Mouse (Mus musculus) mouse embryonic stem cell (cell line): ENCODE results near the gene Hprt.

Source experiments
- in situ Hi-C, 2 experiments: fragments of 300-500 bp; cut with MboI; formaldehyde crosslinking; loops; 1 replicate in 1 of 2; 3 replicates in 1 of 2; pipeline ENCODE4 v1.14.3; 2019 to 2020; ENCODE audit warnings: low sequenced_read_pairs in 2 of 2, low pct_unique_long_range_greater_than_20kb in 1 of 2, mixed read lengths in 1 of 2; ENCODE audit not compliant: unreplicated experiment in 1 of 2

The Hprt gene

DNA sequence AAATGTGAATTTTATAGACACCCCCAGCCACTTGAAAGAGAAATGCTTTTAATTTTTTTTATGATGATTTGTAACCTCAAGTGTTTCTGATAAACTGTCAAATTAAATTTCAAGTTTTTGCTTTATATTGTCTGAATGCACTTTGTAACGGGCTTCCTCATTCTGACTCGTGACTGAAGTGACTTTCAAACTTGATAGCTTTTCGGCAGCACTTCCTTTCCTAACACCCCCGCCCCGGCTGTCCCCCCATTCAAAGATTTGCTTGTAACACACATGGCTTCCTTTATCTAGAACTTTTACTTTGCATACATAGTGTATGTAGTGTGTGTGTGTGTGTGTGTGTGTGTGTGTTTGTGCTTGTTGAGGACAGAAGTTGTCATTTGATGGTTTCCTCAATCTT, 41.6 kb downstream of the Hprt start:
- in situ Hi-C loops: loop anchor here in 1 of 2 experiments (25.0 kb wide), 1 partner anchor 208 kb away; the partner anchor contains the start of gene Plac1

DNA sequence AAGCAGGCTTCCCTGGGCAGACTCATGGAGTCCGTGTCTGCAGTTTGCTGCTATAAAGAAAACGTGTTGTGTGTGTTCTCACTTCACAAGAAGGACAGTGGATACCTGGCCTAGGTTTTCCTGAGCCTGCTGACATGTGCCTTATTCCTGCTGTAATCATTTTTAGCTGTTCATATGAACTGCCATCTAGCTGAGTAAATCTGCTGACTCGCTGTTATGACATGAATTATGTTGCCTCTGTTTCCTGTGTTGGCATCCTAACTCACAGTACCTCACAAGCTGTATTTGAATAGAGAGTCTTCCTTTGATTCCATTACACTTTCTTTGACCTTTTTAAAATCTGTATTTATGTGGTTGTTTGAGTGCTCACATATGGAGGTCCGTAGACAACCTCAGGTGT, 50.3 kb downstream of the Hprt start:
- in situ Hi-C loops: loop anchor here in 1 of 2 experiments (25.0 kb wide), 1 partner anchor 199 kb away; the partner anchor contains the start of gene Plac1

DNA sequence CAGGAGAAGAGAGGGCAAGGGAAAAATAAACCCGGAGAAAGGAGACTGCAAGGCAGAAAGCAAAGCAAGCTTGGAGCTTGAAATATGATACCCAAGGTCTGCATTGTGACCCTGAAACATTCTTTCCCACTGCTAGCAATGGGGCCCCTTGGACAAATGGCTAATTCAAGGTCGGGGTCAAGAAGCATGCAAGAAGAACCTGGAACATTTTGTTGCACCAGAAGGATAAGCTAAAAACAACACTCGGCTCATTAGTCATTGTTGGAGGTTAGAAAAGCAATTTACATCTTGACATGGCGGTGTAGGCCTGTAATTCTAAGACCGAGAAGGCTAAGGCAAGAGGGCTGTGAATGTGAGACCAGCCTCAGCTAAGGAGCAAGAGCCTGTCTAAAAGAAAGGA, 51.7 kb downstream of the Hprt start:
- in situ Hi-C loops: loop anchor here in 1 of 2 experiments (25.0 kb wide), 1 partner anchor 198 kb away; the partner anchor contains the start of gene Plac1

DNA sequence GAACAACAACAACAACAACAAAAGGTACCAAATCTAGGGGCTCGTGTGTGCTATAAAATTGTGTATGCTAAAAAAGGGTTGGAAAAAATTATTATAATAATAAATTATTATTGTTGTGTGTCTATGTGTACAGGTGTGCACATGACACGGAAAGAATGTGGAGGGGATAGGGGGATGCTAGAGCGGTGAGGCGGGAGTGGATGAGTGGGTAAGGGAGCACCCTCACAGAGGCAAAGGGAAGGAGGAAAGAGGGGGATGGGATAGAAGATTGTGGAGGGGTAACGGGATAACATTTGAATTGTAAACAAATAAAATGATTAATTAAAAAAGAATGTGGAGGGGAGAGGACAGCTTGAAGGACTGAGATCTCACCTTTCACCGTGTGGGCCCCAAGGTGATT, 52.2 kb downstream of the Hprt start:
- in situ Hi-C loops: loop anchor here in 1 of 2 experiments (25.0 kb wide), 1 partner anchor 197 kb away; the partner anchor contains the start of gene Plac1

DNA sequence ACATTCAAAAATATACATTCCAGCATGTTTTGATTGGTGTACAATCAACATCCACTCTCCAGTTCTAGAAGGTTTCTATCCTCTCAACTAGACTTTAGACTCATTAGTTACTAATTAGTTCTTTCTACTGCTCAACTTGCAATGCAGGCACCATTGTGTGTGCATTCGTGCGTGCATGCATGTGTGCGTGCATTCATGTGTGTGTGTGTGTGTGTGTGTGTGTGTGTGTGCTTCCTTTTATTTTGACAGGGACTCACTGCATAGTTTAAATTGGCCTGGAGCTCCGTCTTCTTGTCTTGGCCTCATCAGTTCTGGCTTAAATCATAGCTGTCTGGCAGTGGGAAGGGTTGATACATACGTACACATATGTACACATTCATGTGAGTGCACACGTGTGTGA, 53.1 kb downstream of the Hprt start:
- in situ Hi-C loops: loop anchor here in 1 of 2 experiments (25.0 kb wide), 1 partner anchor 196 kb away; the partner anchor contains the start of gene Plac1

DNA sequence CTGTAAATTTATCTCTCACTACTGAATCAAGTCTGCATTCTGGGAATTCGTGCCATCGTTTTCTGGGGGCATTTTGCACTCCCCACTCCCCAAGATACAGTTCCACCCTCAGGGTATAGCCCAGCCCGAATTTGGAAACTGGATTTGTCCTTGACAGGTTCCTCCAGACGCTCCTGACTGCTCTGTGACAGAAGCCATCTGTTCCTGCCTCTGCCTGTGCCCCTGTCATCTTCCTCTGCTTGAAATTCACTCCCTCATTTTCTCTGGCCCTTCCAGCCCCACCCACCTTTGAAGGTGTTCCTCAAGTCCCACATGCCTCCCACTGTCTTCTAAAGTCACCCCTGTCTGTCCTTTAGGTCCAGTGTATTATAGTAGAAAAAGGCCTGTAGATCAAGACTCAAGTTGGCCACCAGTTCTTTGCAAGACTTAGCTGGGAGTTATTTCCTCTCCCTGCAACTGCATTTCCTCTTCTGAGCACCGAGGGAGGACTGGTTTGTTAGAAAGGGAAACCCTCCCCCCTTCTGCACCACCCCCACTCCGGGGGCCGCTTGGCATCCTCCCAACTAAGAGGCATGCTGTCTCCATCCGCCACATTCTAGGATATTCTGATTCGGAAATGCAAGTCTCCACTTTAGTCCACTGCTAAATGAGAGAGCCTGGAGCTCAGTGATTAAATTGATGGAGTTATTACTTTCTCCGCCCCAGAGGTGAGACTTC, 57.4 kb downstream of the Hprt start:
- in situ Hi-C loops: loop anchor here in 1 of 2 experiments (25.0 kb wide), 1 partner anchor 192 kb away; the partner anchor contains the start of gene Plac1

DNA sequence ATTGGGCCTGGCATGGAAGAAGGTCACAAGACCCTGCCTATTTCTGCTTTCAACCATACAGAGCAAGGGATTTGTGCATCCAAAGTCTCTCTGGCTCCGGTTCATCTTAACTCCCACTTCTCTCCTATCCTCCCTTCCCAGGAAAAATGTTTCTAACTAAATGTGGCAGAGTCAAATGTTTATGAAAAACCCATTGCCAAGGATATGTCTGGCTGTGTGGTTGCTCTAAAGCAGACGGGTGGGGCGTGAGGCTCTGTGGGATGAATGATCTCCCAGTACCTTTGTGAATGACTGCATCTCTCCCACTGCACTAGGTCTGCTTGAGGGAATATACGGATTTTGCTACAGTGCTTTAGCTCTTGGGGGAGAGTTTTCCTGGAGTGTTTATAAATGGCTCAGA, 58.1 kb downstream of the Hprt start:
- in situ Hi-C loops: loop anchor here in 1 of 2 experiments (25.0 kb wide), 1 partner anchor 191 kb away; the partner anchor contains the start of gene Plac1

DNA sequence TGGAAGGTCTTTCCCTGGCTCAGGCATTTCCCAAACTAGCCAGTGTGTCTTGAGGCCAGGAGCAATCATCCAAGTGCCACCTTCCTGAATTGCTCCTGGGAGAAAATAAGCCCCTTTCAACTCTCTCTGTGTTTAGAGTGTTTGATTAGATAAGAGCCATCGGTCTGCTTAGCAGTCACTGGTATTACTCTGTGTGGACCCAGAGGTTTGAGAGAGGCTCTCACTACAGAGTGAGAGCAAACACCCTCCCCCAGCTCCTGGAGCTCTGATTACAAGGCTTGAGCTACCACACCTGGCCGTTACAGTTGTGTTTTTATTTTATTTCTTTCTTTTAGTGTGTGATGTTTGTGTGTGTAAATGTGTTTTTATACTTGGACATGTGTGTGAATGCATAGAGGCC, 59.0 kb downstream of the Hprt start:
- in situ Hi-C loops: loop anchor here in 1 of 2 experiments (25.0 kb wide), 1 partner anchor 190 kb away; the partner anchor contains the start of gene Plac1

DNA sequence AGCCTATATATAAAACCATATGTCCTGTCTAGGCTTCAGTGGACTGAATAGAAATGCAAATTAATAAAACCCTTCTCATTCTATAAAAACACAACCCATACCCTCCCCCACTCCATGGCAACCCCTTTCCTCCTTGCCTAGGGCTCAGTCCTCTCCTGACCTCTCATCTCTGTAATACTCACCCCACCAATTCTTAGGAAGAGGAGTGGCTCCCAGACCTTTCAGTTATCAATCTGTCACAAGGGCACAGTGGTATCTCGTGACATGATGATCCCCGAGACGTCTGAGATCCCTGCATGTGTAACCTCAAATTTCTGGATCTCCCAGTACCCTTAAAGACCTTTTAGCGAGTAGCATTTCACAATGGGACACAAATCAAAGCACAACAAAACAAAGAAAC, 61.3 kb downstream of the Hprt start:
- in situ Hi-C loops: loop anchor here in 1 of 2 experiments (25.0 kb wide), 1 partner anchor 188 kb away; the partner anchor contains the start of gene Plac1

DNA sequence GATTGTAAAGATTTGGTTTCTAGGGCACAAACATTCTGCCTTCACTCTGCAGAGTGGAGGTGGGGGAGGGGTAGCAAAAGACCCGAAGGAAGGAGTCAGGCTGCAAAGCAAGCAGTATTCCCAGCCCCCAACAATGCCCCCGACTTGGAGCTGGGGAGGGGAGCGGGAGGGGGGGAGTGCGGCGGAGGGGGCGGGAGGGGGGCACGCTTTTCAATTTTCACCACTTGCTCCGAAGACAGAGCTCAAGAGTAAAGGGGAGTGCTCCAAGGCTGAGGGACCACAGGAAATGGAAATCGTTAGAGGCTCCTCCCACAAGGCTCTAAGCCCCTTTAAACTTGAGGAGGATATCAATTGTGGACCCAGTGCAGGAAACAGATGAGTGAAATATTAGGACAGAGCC, 62.4 kb downstream of the Hprt start:
- in situ Hi-C loops: no loop called here

DNA sequence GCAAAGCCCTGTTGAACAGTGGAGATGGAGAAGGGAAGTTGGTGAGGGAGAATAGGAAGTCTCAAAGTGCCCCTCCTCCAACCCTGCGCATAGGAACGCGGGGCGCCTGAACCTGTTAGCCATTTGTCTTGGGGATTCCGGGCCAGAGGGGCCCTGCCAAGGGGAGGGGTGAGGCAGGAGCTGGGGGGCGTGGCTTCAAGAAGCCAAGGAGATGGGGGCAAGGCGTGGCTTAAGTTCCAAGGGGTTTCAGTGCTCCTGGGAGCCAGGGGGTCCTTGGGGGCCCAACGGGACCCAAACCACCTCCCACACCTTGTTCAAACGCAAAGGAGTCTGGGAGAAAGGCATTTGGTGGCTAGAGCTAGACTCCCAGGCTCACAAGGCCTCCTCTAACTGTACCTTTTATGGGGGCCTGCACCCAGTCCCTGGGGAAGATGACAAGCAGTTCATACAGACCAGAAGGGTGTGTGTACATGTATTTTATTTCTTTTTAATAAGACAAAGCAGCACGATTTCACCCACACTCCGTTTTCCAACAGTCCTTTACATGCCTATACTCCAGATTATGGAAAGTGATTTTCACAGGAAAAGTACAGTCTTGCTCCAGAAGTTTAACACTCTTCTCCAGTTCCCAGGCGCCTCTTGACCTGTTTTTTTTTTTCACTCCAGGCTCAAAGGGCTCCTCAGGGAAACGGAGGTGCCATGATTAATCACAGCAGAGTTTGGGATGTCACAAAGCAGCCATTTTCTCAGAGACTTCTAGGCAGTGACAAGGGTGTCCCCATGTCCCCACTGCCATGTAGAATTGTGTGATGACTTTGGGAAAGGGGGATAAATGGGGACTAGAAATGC, 64.9 kb downstream of the Hprt start:
- in situ Hi-C loops: no loop called here

DNA sequence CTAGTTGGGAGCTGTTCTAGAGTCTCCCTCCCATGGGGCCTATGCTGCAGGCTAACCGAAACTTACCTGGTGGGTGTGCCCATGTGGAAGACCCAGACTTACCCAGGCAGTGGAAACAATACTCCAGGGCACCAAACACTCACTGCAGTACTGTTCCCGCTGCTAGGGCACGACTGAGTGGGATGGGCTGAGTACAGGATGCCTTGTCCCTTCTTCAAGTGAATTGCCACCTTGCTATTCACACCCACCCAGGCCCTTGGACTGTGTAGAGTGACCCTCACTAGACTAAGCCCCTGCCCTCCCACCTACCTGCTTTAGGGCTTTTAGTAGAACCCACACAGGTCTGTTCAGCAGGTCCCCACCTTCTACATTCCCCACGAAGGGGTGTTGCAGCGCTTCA, 65.9 kb downstream of the Hprt start:
- in situ Hi-C loops: no loop called here

DNA sequence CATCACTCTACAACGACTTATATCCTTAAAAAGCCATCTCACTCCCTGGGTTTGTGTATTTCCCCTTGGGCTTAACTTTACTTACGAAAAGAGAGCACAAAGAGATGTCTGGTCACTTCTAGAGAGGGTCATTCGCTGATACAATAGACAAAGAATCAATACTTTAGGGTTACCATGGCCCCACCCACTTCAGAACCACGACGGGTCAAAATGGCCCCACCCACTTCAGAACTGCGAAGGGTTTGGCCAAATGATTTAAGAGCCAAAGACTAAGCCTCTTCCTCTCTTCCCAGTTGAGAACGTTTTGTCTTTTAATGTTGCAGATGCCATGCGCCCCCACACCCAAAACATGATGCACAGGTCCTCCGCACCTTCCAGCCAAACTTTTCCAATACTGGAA, 67.8 kb downstream of the Hprt start:
- in situ Hi-C loops: no loop called here

DNA sequence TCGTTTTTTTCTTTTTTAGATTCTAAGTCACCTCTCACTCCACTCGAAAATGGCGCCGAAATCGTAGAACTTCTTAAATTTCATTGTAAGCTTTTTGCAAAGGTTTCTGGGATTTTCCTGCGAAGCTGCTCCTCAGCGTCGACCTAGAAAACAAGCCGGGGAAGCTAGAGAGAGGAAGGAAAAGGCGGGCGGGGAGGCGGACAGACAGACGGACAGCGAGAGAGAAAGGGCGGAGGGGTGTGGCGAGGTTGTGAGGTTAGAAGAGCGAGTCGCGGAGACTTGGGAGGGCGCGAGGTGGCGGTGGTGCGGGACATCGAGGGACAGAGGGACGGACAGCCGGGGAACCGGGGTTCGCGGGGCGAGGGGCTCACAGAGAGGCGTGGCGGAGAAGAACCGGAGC, 68.7 kb downstream of the Hprt start:
- in situ Hi-C loops: no loop called here

DNA sequence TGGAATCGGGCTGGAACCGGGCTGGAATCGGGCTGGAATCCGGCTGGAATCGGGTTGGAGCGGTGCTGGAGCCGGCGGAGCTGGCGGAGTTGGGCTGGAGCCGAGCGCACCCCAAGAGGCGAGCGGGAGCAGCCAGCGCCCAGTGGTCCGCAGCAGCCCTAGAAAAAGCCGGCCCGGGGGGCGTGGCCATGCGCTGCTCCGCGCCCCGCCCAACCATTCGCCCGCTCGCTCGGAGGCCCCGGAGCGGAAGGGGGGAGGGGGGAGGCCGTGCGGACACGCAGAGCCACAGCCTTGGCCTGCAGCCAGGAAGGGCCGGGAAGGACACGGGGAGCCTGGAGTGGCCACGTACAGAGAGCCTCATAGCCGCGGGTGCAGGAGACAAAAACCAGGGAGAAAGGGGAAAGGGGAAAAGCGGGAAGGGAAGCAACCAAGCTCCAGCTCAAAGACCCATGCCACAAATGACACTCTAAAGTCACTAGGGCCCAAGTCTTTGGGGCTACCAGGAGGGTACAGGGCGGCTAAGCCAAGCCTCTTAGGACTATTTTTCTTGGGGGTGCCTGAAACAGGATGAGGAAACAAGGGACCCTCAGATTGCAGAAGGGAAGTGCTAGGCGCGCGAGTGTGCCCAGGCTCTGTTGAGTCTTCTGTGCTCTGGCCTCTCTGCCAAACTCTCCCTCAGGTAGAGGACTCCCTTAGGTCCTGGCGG, 69.3 kb downstream of the Hprt start:
- in situ Hi-C loops: no loop called here

DNA sequence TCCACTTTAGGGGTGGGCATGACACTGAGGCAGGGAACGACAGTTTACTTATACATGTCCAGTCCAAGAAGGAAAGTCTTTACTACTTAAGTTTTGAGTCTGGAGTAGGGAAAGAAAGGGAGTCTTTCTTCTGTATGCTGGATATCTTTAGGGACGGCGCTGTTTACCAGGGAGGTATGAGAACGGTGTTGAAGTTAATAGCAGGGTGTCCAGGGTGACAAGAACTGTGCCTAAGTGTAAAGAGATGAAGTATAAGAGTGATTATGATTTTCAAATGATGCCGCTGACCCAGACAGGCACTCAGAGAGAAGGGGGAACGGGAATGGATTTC, 69.8 kb downstream of the Hprt start:
- in situ Hi-C loops: no loop called here

DNA sequence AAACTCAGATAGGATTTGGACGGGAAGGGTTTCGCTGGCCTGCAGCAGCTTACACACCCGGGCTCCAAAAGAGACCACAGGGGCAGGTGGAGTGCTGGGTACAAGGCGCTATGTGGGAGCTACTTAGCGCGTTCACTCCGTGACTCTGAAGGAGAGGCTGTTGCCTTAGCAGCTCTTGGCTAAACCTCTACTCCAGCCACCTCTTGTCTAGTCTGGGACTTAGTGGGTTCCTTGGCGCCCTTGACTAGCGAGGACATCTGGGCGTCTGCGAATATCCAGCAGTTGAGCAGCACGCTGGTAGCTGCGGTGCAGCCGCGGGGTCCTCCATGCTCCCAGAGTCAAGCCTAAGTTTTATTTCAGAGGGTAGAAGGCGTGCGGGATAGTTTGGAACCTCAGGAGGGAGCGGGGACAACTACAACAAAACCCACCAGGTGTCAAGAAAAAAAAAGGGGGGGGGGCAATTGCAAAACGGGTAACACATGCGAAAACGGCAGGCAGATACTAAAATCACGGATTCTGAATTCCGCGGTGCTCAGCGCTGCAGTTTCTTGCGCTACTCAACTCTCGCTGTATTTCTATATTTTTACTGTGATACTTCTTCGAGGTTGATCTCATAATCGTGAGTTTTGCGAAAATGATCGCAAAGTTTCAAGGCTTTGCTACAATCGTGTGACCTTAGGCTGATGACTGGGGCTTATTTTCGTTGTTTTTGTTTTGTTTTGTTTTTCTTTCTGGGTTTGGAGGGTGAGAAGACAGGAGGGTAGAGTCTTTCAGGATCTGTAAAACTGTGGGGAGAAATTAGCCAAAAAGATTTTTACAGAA, 70.7 kb downstream of the Hprt start:
- in situ Hi-C loops: no loop called here

DNA sequence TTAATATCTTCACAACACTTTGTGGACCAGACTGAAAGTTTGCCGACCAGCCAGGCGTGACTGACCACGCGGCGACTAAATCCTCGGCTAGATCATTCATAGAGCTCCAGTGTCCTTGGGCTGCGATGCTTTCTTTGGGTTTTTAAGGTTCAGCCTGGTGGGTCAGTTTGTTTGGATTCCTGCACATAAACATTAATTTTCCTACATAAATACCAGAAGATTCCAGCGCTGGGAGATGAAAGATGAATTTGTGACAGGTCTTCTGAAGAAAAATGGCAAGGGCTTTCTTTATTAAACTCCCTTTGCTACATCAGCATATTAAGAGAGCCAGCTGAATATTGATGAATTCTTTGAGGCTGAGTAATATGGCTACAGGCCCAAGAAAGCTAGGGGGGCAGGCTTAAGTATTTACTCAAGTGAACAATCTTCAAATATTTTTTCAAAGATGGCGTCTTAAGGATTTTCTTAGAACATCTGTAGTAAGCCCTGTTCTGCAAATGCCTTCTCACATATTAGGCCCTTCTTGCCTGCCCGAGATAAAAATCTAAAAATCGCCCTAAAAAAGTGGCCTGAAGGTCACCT, 71.6 kb downstream of the Hprt start:
- in situ Hi-C loops: no loop called here
